Mouse (Mus musculus) heart, embryonic 11.5 days (tissue): ENCODE data around the gene Rps9. TPM values are rescaled to one million over a fixed set of nuclear protein-coding genes. Genes with fewer than 3 reads are reported as not detected.
"Not testable (repeated sequence)": the region's sequence is repeated elsewhere in the genome, so short reads cannot be mapped to it uniquely, and the experiment has no call there.

Source experiments
- ATAC-seq: fragments of 200-750 bp; cut with Nextera tagmentation; replicated peaks from 2 replicates; pipeline ENCODE4 v1.8.0; 2017; ENCODE audit warnings: moderate library complexity; ENCODE audit not compliant: insufficient number of reproducible peaks, low FRiP score, low TSS enrichment
- H3K27ac ChIP-seq: fragments of 300-500 bp; sonication (generic); 2 replicates; pipeline ENCODE4 v1.5.1; 2014; ENCODE audit warnings: mild to moderate bottlenecking, low read depth, low read length
- H3K27me3 ChIP-seq: fragments of 300-500 bp; sonication (generic); 2 replicates; pipeline ENCODE4 v1.6.1; 2014; ENCODE audit warnings: mild to moderate bottlenecking, low read length, mixed read lengths; ENCODE audit not compliant: control insufficient read depth, insufficient read depth
- H3K36me3 ChIP-seq: fragments of 300-500 bp; sonication (generic); 2 replicates; pipeline ENCODE4 v1.6.1; 2014; ENCODE audit warnings: mild to moderate bottlenecking, low read length, moderate library complexity, mixed read lengths; ENCODE audit not compliant: control insufficient read depth, insufficient read depth
- H3K4me1 ChIP-seq: fragments of 300-500 bp; sonication (generic); 2 replicates; pipeline ENCODE4 v1.6.1; 2014; ENCODE audit warnings: low read length; ENCODE audit not compliant: control insufficient read depth, insufficient read depth
- H3K4me2 ChIP-seq: fragments of 300-500 bp; sonication (generic); 2 replicates; pipeline ENCODE4 v1.6.1; 2014; ENCODE audit warnings: mild to moderate bottlenecking, moderate library complexity
- H3K4me3 ChIP-seq: fragments of 300-500 bp; sonication (generic); 2 replicates; pipeline ENCODE4 v1.5.1; 2014; ENCODE audit warnings: low read depth, low read length
- H3K9ac ChIP-seq: fragments of 300-500 bp; sonication (generic); 2 replicates; pipeline ENCODE4 v1.6.1; 2014; ENCODE audit warnings: mild to moderate bottlenecking, low read depth, low read length, moderate library complexity
- H3K9me3 ChIP-seq: fragments of 300-500 bp; sonication (generic); replicated peaks from 2 replicates; pipeline ENCODE4 v1.6.1; 2016; ENCODE audit warnings: low read length; ENCODE audit not compliant: control insufficient read depth
- WGBS: fragments of 180-500 bp; shearing (Covaris S2); extraction: QIAGEN DNeasy Blood & Tissue Kit; methylation state at CpG from one replicate; pipeline ENCODE4 v1.1.7; 2014; ENCODE audit not compliant: insufficient replicate concordance; 5-methylcytosine and 5-hydroxymethylcytosine counted together
- microRNA-seq: library from miRNA; unstranded; fragments of <30 nt; microRNA quantifications from one replicate; pipeline ENCODE4, GENCODE M21; 2016; ENCODE audit warnings: borderline number of aligned reads
- polyA plus RNA-seq: library from polyadenylated mRNA; unstranded; fragments of >200 nt; fragmentation: Nextera tagmentation; extraction: Ambion mirVana; gene quantifications from 2 replicates; pipeline ENCODE4 v1.2.1, GENCODE M21; 2014

The Rps9 gene
- polyA plus RNA-seq, 1 experiment from 2014 or later: 966 TPM

- H3K4me3 ChIP-seq, H3K27ac ChIP-seq, H3K36me3 ChIP-seq, H3K27me3 ChIP-seq, H3K9ac ChIP-seq, H3K4me2 ChIP-seq, H3K4me1 ChIP-seq, ATAC-seq, H3K9me3 ChIP-seq: not testable (repeated sequence)
These were observed 21.7 kb downstream of the Rps9 start for GRCm38 (mm10) chr7:3725459-3725858.

DNA sequence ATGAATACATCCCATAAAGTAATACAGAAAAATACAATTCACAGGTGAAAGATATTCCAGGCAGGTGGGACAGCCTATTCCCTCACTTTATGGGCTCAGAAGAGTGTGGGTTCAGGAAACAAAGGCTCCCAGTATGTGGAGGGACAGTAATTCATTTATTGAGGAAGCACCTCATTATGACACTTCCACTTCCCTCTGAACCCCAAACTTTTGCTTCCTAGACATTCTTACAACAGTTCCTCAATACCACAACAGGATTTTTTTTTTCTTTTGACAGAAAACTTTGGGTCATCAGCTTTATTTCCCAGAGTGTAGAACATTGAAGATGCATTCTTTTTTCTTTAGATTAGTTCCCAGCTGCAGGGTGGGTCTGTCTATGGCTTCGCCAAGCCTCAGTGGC is 28.9 kb downstream of the Rps9 start:
- not testable (repeated sequence) for H3K4me1 ChIP-seq, H3K27ac ChIP-seq, H3K36me3 ChIP-seq, H3K4me3 ChIP-seq, ATAC-seq, H3K27me3 ChIP-seq, H3K9ac ChIP-seq, H3K9me3 ChIP-seq, H3K4me2 ChIP-seq
- no CpG with 5 or more reads among the region's 1 CpGs for WGBS

Small RNAs within 50 kb of the gene (microRNA-seq; reads per million reads assigned to microRNA genes)
- gene Mir3572: 2.6 reads per million, percentile 30 among the genes with 10 or more reads in this experiment

Other genes with a start within 250 kb of the Rps9 start
- gene Tarm1, start 201.4 kb upstream of the Rps9 start, polyA plus RNA-seq: not detected in 2 replicates
- gene Oscar, start 87.8 kb upstream of the Rps9 start, polyA plus RNA-seq: 0.21 and 0.56 TPM in 2 replicates
- 621 and 642 TPM in 2 replicates for gene Ndufa3, start 86.6 kb upstream of the Rps9 start, polyA plus RNA-seq
- gene Tfpt, start 74.1 kb upstream of the Rps9 start, polyA plus RNA-seq: 17.8 and 20.0 TPM in 2 replicates
- gene Prpf31, start 74.0 kb upstream of the Rps9 start, polyA plus RNA-seq: 67.6 and 78.3 TPM in 2 replicates
- 42.2 and 43.5 TPM in 2 replicates for gene Cnot3, start 58.7 kb upstream of the Rps9 start, polyA plus RNA-seq
- gene Leng1, start 38.2 kb upstream of the Rps9 start, polyA plus RNA-seq: 16.3 and 16.6 TPM in 2 replicates
- gene Tmc4, start 26.4 kb upstream of the Rps9 start, polyA plus RNA-seq: 5.7 and 6.2 TPM in 2 replicates
- 173 and 197 TPM in 2 replicates for gene Tsen34, start 11.1 kb upstream of the Rps9 start, polyA plus RNA-seq
- gene Mboat7, start 10.5 kb upstream of the Rps9 start, polyA plus RNA-seq: 23.9 and 30.2 TPM in 2 replicates
- 0.06 and 0.07 TPM in 2 replicates for gene Pirb, start 16.4 kb downstream of the Rps9 start, polyA plus RNA-seq
- not detected in 2 replicates for gene Gm15448, start 121.7 kb downstream of the Rps9 start, polyA plus RNA-seq
- gene Pira2, start 141.1 kb downstream of the Rps9 start, polyA plus RNA-seq: not detected in 2 replicates
- not detected in 2 replicates for gene Gm14548, start 194.1 kb downstream of the Rps9 start, polyA plus RNA-seq
- gene Lilra6, start 211.5 kb downstream of the Rps9 start, polyA plus RNA-seq: not detected in 2 replicates